Mouse (Mus musculus) G1E-ER4 (cell line): ENCODE data around the gene Zfp36l1. TPM values are rescaled to one million over a fixed set of nuclear protein-coding genes. Genes with fewer than 3 reads are reported as not detected.

ENCODE experiments used
- GATA1 ChIP-seq: IDR thresholded peaks from one replicate; pipeline ENCODE4 v1.8.0; 2012; ENCODE audit warnings: low read length, inconsistent platforms
- polyA plus RNA-seq: library from polyadenylated mRNA; stranded (reverse); fragments of >175 nt; gene quantifications from 2 replicates; pipeline ENCODE4 v1.2.3, GENCODE M21; 2012

The Zfp36l1 gene
- polyA plus RNA-seq, 1 experiment: 196 TPM

GRCm38 (mm10) chr12:80069040-80069439 lies 43.8 kb downstream of the Zfp36l1 start:
- TF ChIP-seq GATA1: no peak

- no peak for TF ChIP-seq GATA1
These were observed 44.8 kb downstream of the Zfp36l1 start for GRCm38 (mm10) chr12:80068016-80068415.

GRCm38 (mm10) chr12:80065049-80065448 lies 47.8 kb downstream of the Zfp36l1 start:
- TF ChIP-seq GATA1: no peak

- no peak for TF ChIP-seq GATA1
These were observed 48.5 kb downstream of the Zfp36l1 start for GRCm38 (mm10) chr12:80064306-80064705.

- no peak for TF ChIP-seq GATA1
These were observed 49.2 kb downstream of the Zfp36l1 start for GRCm38 (mm10) chr12:80063402-80064150.

- TF ChIP-seq GATA1: no peak
These were observed 50.1 kb downstream of the Zfp36l1 start for GRCm38 (mm10) chr12:80062410-80063401.

GRCm38 (mm10) chr12:80061810-80062209 lies 51.0 kb downstream of the Zfp36l1 start:
- no peak for TF ChIP-seq GATA1

- TF ChIP-seq GATA1: no peak
These were observed 52.0 kb downstream of the Zfp36l1 start for GRCm38 (mm10) chr12:80060809-80061208.

- no peak for TF ChIP-seq GATA1
These were observed 52.5 kb downstream of the Zfp36l1 start for GRCm38 (mm10) chr12:80060338-80060737.

- no peak for TF ChIP-seq GATA1
These were observed 53.0 kb downstream of the Zfp36l1 start for GRCm38 (mm10) chr12:80059773-80060328.

Other genes starting within 250 kb of the Zfp36l1 start
- 0.49 and 0.89 TPM in 2 replicates for gene Actn1, start 147.4 kb upstream of the Zfp36l1 start, polyA plus RNA-seq